Mouse (Mus musculus) midbrain, postnatal 0 days (tissue): Measurements from ENCODE around the gene Hemk1. TPM values are rescaled to one million over a fixed set of nuclear protein-coding genes. Genes with fewer than 3 reads are reported as not detected.

Source experiments
- ATAC-seq: fragments of 200-750 bp; cut with Nextera tagmentation; 2 replicates; pipeline ENCODE4 v1.8.0; 2017; ENCODE audit warnings: moderate number of reproducible peaks, mild to moderate bottlenecking, moderate TSS enrichment, moderate library complexity; ENCODE audit not compliant: low FRiP score
- DNase-seq: peaks from one replicate; pipeline ENCODE4 v3.0.0-alpha.2; 2015; ENCODE audit warnings: low spot score
- H3K27ac ChIP-seq: fragments of 300-500 bp; sonication (generic); 2 replicates; pipeline ENCODE4 v1.5.1; 2014; ENCODE audit warnings: low read depth, mild to moderate bottlenecking, low read length, mixed read lengths
- H3K27me3 ChIP-seq: fragments of 300-500 bp; sonication (generic); 2 replicates; pipeline ENCODE4 v1.6.1; 2014; ENCODE audit warnings: low read length, control low read depth, mixed read lengths; ENCODE audit not compliant: insufficient read depth
- H3K36me3 ChIP-seq: fragments of 300-500 bp; sonication (generic); 2 replicates; pipeline ENCODE4 v1.6.1; 2014; ENCODE audit warnings: low read length, control low read depth, mixed read lengths; ENCODE audit not compliant: insufficient read depth
- H3K4me1 ChIP-seq: fragments of 300-500 bp; sonication (generic); 2 replicates; pipeline ENCODE4 v1.6.1; 2014; ENCODE audit warnings: mild to moderate bottlenecking, control low read depth, antibody characterized with exemption, low read length, mixed read lengths; ENCODE audit not compliant: insufficient read depth
- H3K4me2 ChIP-seq: fragments of 300-500 bp; sonication (generic); 2 replicates; pipeline ENCODE4 v1.6.1; 2014; ENCODE audit warnings: low read depth, mild to moderate bottlenecking, low read length, mixed read lengths; ENCODE audit not compliant: poor library complexity, severe bottlenecking
- H3K4me3 ChIP-seq: fragments of 300-500 bp; sonication (generic); 2 replicates; pipeline ENCODE4 v1.5.1; 2014; ENCODE audit warnings: low read depth, mild to moderate bottlenecking, low read length, moderate library complexity
- H3K9ac ChIP-seq: fragments of 300-500 bp; sonication (generic); replicated peaks from 2 replicates; pipeline ENCODE4 v1.6.1; 2014; ENCODE audit warnings: mild to moderate bottlenecking, low read length, moderate library complexity, mixed read lengths; ENCODE audit not compliant: poor library complexity, severe bottlenecking
- H3K9me3 ChIP-seq: fragments of 300-500 bp; sonication (generic); 2 replicates; pipeline ENCODE4 v1.6.1; 2016; ENCODE audit warnings: low read length, control low read depth
- CTCF ChIP-seq: IDR thresholded peaks from 2 replicates; pipeline ENCODE4 v1.5.1; 2016; ENCODE audit warnings: antibody characterized with exemption, mild to moderate bottlenecking
- WGBS: fragments of 180-500 bp; shearing (Covaris S2); extraction: QIAGEN DNeasy Blood & Tissue Kit; methylation state at CpG from one replicate; pipeline ENCODE4 v1.1.7; 2014; 5-methylcytosine and 5-hydroxymethylcytosine counted together
- polyA plus RNA-seq: library from polyadenylated mRNA; unstranded; fragments of >200 nt; fragmentation: Nextera tagmentation; extraction: Ambion mirVana; gene quantifications from 2 replicates; pipeline ENCODE4 v1.2.1, GENCODE M21; 2015
- total RNA-seq: library from RNA; depleted of rRNA; stranded (reverse); fragments of >200 nt; gene quantifications from 2 replicates; pipeline ENCODE4 v1.2.3, GENCODE M21; 2014

Gene Hemk1
- total and polyA plus RNA-seq, 2 experiments from 2014 or later: 15.8 to 15.9 TPM

- no peak overlapping the region for H3K4me3 ChIP-seq
- H3K36me3 ChIP-seq: no peaks in the 10 kb centered on the region
- H3K9ac ChIP-seq: no peak overlapping the region
- no peak overlapping the region for H3K4me2 ChIP-seq
- no peaks in the 10 kb centered on the region for H3K27me3 ChIP-seq
- no peaks in the 10 kb centered on the region for H3K4me1 ChIP-seq
- no peak for ATAC-seq
- DNase-seq: peak; percentile 76
- H3K9me3 ChIP-seq: no peaks in the 10 kb centered on the region
- no peak overlapping the region for H3K27ac ChIP-seq
- WGBS: 5% methylated on average over 3 of the region's 3 CpGs
- TF ChIP-seq CTCF: peak; percentile 96
Observed at GRCm38 (mm10) chr9:107366644-107367043, 28.5 kb upstream of the Hemk1 start.

- H3K9ac ChIP-seq: no peak overlapping the region
- no peaks in the 10 kb centered on the region for H3K4me1 ChIP-seq
- no peak overlapping the region for H3K27ac ChIP-seq
- H3K36me3 ChIP-seq: no peaks in the 10 kb centered on the region
- no peaks in the 10 kb centered on the region for H3K27me3 ChIP-seq
- WGBS: 16% methylated on average over 3 of the region's 3 CpGs
- DNase-seq (peak; percentile 38), ATAC-seq (no peak)
- H3K9me3 ChIP-seq: no peaks in the 10 kb centered on the region
- H3K4me3 ChIP-seq: no peak overlapping the region
- no peak for TF ChIP-seq CTCF
- H3K4me2 ChIP-seq: no peak overlapping the region
Observed at GRCm38 (mm10) chr9:107360989-107361388, 22.8 kb upstream of the Hemk1 start.

GRCm38 (mm10) chr9:107357651-107358050 lies 19.5 kb upstream of the Hemk1 start:
- no peak overlapping the region for H3K27ac ChIP-seq
- H3K4me1 ChIP-seq: no peaks in the 10 kb centered on the region
- DNase-seq: peak; percentile 88
- peak; percentile 99 for TF ChIP-seq CTCF
- H3K36me3 ChIP-seq: no peaks in the 10 kb centered on the region
- H3K9ac ChIP-seq: no peak overlapping the region
- no peak overlapping the region for H3K4me2 ChIP-seq
- 20% methylated on average over 5 of the region's 5 CpGs for WGBS
- no peaks in the 10 kb centered on the region for H3K27me3 ChIP-seq
- peak; percentile 24; the same call in 1 of the 2 replicates for ATAC-seq
- H3K4me3 ChIP-seq: no peak overlapping the region
- H3K9me3 ChIP-seq: no peaks in the 10 kb centered on the region

- TF ChIP-seq CTCF: peak; percentile 76
- DNase-seq: peak; percentile 77
- no peak for ATAC-seq
- no peak overlapping the region for H3K27ac ChIP-seq
- H3K9me3 ChIP-seq: no peaks in the 10 kb centered on the region
- H3K9ac ChIP-seq: no peak overlapping the region
- no peak overlapping the region for H3K4me3 ChIP-seq
- H3K36me3 ChIP-seq: no peaks in the 10 kb centered on the region
- 47% methylated on average over 6 of the region's 7 CpGs for WGBS
- no peaks in the 10 kb centered on the region for H3K27me3 ChIP-seq
- H3K4me1 ChIP-seq: no peaks in the 10 kb centered on the region
- H3K4me2 ChIP-seq: no peak overlapping the region
Observed at GRCm38 (mm10) chr9:107355870-107356765, 18.0 kb upstream of the Hemk1 start.

- no peak overlapping the region for H3K9ac ChIP-seq
- H3K4me2 ChIP-seq: no peak overlapping the region
- 78% methylated on average over 1 of the region's 1 CpGs for WGBS
- H3K4me1 ChIP-seq: no peaks in the 10 kb centered on the region
- ATAC-seq: no peak
- no peaks in the 10 kb centered on the region for H3K27me3 ChIP-seq
- no peak for TF ChIP-seq CTCF
- no peaks in the 10 kb centered on the region for H3K9me3 ChIP-seq
- H3K27ac ChIP-seq: no peak overlapping the region
- DNase-seq: no peak
- no peak overlapping the region for H3K4me3 ChIP-seq
- no peaks in the 10 kb centered on the region for H3K36me3 ChIP-seq
Observed at GRCm38 (mm10) chr9:107354826-107355225, 16.7 kb upstream of the Hemk1 start.

GRCm38 (mm10) chr9:107349321-107349720 lies 11.2 kb upstream of the Hemk1 start:
- DNase-seq (no peak), ATAC-seq (no peak)
- H3K27me3 ChIP-seq: no peaks in the 10 kb centered on the region
- WGBS: 68% methylated on average over 7 of the region's 7 CpGs
- no peaks in the 10 kb centered on the region for H3K9me3 ChIP-seq
- no peak overlapping the region for H3K4me2 ChIP-seq
- no peaks in the 10 kb centered on the region for H3K4me1 ChIP-seq
- H3K36me3 ChIP-seq: peaks cover 5% of the 10 kb centered on the region; the same call in 1 of the 2 replicates
- no peak for TF ChIP-seq CTCF
- no peak overlapping the region for H3K9ac ChIP-seq
- H3K4me3 ChIP-seq: no peak overlapping the region
- H3K27ac ChIP-seq: no peak overlapping the region
